Mouse (Mus musculus) megakaryocyte, embryonic 14.5 days (primary cell): Measurements from ENCODE around the gene Cacybp.

Source experiments
- FLI1 ChIP-seq: IDR thresholded peaks from 2 replicates; pipeline ENCODE4 v1.6.1; 2012; ENCODE audit warnings: low read length, inconsistent platforms, mixed read lengths
- GATA1 ChIP-seq: IDR thresholded peaks from 3 replicates; pipeline ENCODE4 v1.6.1; 2012; ENCODE audit warnings: mixed read lengths, low read length, inconsistent platforms, borderline replicate concordance

DNA sequence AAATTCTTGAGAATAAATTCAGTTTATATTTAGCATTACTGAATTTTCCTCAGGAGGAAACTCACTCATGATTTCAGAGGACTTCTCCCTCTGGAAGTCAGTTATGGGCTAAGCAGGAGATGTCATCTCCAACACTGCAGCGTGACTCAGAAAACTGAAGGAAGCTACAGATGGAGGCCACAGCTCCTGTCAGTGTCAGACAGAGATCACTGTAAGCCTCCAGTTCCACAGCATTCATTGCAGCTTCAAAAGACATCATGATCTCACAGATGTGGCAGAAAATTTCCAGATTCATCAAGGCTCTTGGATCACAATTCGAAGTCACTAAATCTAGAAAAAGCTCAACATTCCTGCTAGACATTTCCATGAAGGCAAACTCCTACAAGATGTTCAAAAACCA is 25.3 kb upstream of the Cacybp start:
- TF ChIP-seq GATA1 = no peak
- no peak for TF ChIP-seq FLI1
